Mouse (Mus musculus) T-helper 17 cell (primary cell): ENCODE data around the gene Elf2.
"Not testable (repeated sequence)": the region's sequence is repeated elsewhere in the genome, so short reads cannot be mapped to it uniquely, and the experiment has no call there.

Source experiments
- in situ Hi-C, 2 experiments: fragments of 300-600 bp; cut with MboI, MseI; formaldehyde crosslinking; loops; 1 replicate in 1 of 2; 2 replicates in 1 of 2; pipeline ENCODE4 v1.15.1; 2025; ENCODE audit warnings: high pct_unique_total_duplicates in 2 of 2

Elf2 gene

DNA sequence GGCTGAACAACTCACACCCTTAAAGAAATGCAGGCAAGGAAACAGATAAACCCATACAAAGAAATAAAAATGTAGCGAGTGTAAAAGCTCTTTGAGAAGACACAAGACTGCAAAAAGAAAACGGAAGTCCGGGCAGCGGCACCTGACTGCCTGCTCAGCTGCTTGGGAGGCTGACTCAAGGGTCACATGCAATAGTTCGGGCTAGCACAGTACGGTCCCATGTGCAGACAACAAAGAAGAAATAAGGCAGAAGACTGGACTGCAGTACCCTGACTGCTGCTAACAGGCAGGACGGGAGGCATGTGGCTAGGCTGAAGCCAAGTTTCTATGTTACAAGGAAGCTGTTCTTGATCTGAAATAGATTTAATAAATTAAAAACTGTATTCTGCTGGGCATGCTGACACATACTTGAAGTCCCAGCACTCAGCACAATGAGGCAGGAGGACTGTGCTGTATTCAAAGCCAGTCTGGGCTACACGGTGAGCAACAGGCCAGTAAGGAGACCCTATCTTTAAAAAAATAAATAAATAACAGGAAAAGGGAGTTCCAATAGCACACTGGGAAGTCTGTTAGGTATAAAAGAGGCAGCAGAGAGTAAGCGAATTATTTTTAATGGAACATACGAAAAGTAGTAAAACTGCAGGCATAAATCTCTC lies 7.1 kb downstream of the Elf2 start:
- in situ Hi-C loops = no loop called here

DNA sequence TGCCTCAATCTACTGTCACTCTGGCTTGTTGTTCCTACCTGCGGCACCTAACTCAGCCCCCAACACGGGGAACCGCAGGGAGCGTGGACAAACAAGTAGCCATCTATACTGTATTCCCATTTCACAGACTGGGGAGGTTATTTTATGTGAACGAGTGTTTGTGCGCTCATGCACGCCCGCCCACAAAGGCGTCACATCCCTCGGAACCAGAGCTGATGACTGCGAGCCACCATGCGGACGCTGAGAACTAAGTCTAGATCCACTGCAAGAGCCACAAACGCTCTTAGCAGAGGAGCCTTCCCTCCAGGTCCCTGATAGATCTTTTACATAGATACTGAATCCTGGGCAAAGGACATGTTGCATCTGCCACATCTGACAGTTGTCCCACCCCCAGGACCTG lies 10.4 kb downstream of the Elf2 start:
- in situ Hi-C loops = no loop called here

DNA sequence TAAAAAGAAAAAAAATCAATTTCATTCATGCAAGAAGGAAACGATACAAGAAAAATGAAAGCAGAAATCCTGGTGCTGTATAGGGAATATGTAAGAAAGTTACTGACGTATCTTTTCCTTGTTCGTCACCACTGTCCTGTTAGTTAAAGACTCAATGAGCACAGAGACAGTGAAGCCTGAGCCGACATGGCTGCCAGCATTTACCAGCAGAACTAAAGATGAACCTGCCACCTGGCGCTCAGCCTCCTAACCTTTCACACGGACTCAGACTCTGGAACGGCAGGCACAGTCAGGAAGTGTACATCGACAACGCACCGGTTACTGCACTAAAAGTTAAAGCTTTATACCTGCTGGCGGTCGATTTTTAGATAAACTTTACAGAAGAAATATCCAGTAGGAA lies 11.9 kb downstream of the Elf2 start:
- in situ Hi-C loops = no loop called here

DNA sequence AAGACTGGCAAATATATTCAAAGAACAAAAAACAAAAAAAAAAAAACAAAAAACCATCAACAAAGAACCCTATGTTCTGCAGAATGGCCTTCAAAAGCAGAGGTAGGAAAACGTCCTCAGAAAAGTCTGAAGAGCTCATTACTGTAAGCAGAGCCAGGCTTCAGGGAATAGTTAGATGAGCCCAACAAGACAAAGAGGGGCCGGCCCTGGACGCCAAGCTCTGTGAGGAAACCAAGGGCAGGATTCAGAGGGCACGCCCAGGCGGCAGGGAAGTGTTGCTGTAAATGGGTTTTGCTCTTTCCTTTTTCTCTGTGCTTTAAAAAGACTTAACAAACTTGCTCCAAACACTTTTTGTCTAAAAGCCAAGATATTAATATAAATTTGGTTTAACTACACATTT lies 12.6 kb downstream of the Elf2 start:
- in situ Hi-C loops = no loop called here

DNA sequence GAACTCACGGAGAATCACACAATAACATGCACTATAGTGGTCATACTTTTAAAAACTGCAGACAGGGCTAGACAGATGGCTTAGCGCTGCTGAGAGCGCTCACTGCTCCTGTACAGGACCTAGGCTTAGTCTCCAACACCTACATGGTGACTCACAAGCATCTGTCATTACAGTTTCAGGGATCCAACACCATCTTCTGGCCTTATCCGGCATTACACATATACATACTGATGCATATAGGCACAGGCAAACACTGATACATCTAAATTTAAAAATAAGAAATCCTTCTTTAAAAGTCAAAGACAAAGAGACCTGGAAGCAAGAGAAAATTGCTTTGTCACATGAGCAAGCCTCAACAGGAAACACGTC lies 13.1 kb downstream of the Elf2 start:
- in situ Hi-C loops = no loop called here

DNA sequence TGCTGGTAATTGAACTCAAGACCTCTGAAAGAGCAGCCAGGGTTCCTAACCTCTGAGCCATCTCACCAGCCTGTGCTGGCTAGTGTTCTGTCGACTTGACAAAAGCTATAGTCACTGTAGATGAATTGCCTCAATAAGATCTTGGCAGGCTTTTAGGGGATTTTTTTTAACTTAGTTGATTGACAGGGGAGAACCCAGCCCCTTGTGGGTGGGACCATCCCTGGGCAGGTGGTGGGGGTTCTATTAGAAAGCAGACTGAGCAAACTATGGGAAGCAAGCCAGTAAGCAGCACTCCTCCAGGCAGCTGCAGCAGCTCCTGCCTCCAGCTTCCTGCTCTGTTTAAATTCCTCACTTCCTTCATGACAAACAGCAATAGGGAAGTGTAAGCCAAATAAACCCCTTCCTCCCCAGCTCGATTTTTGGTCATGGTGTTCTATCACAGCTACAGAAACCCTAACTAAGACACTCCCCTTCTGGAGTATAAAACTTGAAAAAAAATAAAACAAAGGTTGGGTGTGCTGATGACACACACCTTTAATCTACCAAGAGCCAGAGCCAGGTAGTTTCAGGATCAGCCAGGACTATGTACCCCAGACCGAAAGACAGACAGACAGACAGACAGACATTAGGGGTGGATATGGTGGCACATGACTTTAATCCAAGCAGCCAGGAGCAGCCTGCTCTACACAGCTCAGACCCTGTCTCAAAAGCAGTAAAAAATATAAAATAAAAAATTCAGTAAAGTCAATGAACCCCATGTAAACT lies 13.6 kb downstream of the Elf2 start:
- in situ Hi-C loops = no loop called here

DNA sequence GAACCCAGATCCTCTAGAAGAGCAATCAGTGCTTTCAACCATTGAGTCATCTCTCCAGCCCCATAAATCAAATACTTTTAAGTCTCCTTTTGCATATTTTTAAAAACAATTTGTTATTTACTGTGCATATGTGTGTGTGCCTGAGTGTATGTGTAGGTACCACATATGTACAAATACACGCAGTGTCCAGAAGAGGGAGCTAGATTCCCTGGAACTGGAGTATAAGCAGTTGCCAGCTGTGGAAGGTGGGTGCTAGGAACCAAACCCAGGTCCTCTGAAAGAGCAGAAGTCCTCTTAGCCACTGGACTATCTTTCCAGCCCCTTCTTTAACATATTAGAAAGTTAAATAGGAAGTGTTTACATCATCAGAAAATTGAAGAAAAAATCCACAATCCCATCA lies 15.0 kb downstream of the Elf2 start:
- in situ Hi-C loops = no loop called here

DNA sequence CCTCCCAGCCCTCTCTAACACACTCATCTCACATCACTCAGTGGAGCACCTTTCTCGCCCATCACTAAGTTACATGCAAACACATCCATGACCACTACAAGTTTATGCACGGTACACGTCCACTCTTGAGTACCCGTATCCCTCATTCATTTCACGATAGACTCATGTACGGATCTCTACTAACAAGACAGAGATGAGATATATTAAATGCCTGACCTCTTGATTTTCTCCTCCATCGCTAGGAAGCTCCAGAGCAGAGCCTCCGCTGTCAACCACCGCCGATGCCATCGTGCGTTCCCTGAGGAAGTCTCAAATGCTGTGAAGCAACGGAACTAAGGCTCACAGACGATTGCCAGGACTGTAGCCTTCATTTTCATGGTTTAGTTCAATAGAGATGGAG lies 17.5 kb downstream of the Elf2 start:
- in situ Hi-C loops = no loop called here

DNA sequence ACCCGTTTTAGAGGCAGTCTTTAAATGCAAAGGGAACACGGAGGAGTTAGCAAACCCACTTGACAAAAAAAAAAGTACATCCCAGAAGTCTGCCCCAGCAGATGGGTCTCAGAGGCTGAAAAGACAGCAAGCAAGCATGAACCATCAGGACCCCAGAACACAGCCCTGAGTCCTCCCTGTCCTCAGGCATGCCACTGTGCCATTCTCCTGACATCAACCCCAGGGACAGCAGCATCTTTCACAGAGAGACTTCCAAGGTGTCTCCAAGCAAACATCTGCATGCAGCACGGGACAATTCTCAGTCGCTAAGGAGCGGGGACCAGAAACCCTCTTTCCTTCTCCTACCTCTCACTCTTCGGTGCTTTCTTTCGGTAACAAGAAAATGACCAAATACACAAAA lies 18.1 kb downstream of the Elf2 start:
- in situ Hi-C loops = no loop called here

DNA sequence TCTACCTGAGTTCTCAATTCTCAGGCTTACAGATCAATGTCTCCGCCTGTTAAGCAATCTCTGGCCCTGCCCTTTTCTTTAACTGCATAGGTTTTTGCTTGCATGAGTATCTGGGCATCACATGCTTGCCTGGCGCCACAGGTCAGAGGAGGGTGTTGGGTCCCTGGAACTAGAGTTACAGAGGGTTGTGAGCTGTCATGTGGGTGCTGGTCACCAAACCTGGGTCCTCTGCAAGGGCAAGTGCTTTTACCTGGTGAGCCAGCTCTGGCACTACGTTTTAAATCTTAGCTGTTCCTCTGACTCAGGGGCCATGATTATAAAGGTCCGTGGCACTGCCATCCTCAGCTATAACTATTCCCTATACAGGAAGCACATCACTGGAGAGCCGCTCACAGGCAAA lies 19.3 kb downstream of the Elf2 start:
- in situ Hi-C loops = no loop called here

DNA sequence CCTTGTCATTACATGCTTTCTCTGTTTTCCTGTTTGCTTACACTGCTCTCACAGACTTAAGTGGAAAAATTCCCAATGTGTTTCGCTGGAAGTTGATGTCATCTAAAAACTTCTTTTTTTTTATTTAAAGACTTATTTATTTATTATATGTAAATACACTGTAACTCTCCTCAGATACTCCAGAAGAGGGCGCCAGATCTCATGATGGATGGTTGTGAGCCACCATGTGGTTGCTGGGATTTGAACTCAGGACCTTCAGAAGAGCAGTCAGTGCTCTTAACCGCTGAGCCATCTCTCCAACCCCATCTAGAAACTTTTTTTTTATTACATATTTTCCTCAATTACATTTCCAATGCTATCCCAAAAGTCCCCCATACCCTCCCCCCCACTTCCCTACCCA lies 22.4 kb downstream of the Elf2 start:
- in situ Hi-C loops = not testable (repeated sequence)

DNA sequence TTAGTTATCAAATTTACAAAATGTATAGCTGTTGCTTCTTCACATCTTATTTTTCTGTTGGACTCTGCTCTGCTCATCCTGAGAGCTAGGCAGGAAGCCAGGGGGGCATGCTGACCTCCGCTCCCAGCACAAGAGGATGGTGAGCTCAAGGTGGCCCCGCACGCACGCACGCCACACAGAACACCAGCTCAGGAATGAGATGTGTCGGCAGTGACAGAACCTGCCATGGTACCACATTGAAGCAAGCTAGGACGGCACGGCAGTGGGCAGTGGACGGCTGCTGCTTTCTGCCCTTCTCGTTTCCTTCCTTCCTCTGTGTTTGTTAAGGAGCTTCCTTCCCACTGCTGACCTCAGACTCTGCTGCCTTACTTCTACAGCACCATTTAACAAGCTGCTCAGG lies 23.6 kb downstream of the Elf2 start:
- in situ Hi-C loops = no loop called here

DNA sequence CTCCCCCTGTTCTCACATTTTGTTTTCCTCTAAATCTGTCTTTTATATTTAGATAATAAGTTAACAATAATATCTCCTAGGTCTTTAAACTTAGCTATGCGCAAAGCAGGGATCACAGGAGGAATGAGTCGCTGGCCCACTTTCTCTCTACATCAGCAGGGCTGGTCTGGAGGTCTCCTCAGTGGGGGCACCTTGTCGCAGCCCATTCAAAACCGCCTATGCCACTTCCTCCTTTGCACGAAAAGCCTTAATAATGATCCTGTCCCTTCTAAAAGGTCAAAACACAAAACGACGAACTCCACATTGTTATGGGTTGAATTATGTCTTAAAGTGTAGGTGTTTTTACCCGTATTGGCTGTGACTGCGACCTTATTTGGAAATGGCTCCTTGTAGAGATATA lies 28.8 kb downstream of the Elf2 start:
- in situ Hi-C loops = no loop called here

DNA sequence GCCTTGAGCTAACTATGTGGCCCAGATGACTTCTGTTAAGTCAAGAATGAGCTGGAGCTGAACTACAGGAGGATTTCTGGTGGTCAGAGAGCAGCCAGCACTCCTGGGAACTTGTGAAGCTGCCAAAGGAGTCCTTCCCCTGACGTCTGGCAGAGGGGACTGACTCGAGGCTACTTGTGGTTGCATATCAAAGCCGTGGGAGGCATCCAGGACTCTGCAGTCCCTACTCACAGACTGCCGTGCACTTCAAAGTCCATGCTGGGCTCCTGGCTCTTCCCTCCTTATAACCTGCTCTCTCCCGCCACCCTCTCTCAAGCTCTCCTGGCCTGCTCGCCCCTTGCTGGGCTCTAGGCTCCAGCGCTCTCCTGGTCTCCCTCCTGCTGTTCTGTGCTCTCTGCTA lies 30.4 kb downstream of the Elf2 start:
- in situ Hi-C loops = no loop called here

DNA sequence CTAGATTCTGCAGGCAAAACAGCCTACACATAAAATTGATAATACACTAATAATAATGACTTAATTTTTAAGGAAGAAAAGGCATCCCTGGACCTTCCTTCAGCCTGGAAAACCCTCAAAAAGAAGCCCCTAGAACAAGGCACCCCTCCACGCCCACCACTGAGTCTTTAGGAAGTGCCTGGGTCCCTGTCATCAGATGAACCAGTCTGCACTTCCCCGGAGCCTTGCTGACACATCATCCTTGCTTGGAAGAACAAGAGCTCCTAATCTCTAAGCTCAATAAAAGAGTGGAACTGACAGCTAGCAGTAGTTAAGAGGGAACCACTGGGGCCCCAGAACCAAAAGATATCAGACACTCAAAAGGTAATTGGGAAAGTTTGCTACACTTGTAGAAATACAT lies 33.8 kb downstream of the Elf2 start:
- in situ Hi-C loops = no loop called here

DNA sequence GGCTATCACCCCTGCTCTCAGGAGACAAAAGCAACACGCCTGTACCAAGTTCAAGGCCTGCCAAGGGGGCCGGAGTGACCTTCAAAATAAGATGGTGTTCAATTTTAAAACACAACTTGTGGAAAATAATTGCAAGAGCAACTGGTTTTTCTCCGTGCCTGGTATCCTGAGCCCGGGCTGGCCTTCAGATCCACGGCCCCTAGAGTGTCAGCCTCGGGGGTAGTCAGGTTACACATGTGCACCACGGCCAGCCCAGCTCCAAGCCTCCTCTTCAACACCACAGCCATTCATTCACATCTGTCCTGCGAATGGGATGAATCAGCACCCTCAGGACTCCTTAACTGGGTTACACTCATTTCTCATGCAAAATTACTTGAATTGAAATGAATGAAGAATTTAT lies 34.5 kb downstream of the Elf2 start:
- in situ Hi-C loops = no loop called here

DNA sequence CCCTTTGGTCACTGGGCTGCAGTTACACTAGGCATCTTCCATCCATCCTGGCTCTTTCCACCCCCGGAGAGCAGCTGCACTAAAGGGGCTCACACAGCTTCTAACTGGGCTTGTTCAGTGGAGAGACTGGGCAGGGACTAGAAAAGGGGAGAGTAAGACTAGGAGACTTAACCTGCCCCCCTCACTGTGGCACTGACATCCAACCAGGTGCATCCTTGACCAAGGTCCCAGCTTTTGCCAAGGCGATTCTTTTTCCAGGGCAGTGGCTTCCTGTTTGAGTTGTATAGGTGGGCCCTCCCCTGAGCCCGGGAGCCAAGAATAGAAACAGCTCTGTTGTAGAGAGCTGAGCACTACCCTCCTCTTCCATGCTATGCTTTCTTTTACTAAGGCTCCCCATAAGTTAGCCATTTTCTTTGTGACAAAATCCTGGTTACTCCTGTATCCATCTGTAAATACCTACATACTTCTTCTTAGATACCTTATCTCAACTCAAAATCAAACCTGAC lies 37.4 kb downstream of the Elf2 start:
- in situ Hi-C loops = no loop called here

DNA sequence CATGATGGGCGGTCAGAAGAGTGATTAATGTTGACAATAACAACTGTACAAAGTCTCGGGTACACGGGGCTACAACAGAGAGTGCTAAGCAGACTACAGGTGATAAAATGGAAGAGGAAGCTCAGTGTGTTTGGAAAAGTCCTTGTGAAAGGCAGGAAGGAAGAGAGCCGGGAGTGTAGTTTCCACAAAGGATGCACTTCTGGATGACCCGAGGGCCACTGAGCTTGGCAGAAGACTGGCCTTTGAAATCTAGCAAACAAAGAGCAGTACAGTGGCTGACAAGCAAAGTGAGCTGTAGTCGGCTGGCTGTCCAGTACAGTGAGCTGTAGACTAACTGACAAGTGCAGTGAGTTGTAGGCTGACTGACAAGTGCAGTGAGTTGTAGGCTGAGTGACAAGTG lies 38.9 kb downstream of the Elf2 start:
- in situ Hi-C loops = no loop called here

DNA sequence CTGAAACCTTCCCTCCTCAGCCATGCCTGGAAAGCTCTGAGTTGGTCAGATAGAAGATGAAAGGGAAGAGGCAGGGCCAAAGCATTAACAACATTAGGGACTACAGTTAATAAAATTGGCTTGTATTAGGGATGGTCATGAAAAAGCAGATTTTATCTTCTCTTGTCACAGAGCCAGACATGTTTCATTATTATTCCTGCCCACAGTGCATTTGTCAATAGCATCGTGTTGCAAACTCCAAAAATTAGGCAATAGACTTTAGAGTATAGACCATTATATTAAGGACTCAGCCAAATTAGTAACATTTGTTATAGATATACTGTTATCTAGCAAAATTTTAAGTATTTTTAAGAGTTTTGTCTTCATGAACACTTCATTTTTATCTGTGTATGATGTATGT lies 43.7 kb downstream of the Elf2 start:
- in situ Hi-C loops = no loop called here

DNA sequence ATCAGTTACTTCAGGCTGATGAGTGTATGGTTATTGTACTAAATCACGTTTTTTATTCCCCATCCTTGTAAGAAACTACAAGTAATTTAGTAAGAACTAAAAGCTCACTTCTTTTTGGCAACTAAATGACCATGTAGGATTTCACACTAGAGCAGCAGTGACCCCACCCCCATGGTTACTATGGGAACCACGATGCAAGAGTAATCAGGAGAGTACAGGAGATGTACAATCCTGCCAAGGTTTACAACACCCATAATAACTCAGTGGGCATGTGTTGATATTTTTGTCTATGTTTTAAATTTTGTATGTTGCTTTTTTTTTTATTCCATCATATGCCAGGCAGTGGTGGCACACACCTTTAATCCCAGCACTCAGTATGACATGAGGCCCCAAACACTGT lies 45.2 kb downstream of the Elf2 start:
- in situ Hi-C loops = no loop called here

DNA sequence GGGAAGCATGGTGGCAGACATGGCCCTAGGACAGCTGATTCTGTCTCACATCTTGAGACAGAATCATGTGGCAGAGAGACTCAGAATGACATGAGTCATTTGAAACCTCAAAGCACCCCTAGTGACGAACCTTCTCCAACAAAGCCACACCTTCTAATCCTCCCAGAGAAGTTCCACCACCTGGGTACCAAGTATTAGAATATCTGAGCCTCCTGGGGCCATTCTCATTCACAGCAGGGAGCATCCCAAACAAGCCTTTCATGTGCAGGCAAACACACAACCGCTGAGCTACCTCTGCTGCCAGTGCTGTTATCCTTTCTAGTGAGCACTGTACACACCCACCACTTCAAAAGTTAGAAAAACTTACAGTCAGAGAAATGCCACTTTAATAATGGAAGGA lies 46.2 kb downstream of the Elf2 start:
- in situ Hi-C loops = no loop called here

DNA sequence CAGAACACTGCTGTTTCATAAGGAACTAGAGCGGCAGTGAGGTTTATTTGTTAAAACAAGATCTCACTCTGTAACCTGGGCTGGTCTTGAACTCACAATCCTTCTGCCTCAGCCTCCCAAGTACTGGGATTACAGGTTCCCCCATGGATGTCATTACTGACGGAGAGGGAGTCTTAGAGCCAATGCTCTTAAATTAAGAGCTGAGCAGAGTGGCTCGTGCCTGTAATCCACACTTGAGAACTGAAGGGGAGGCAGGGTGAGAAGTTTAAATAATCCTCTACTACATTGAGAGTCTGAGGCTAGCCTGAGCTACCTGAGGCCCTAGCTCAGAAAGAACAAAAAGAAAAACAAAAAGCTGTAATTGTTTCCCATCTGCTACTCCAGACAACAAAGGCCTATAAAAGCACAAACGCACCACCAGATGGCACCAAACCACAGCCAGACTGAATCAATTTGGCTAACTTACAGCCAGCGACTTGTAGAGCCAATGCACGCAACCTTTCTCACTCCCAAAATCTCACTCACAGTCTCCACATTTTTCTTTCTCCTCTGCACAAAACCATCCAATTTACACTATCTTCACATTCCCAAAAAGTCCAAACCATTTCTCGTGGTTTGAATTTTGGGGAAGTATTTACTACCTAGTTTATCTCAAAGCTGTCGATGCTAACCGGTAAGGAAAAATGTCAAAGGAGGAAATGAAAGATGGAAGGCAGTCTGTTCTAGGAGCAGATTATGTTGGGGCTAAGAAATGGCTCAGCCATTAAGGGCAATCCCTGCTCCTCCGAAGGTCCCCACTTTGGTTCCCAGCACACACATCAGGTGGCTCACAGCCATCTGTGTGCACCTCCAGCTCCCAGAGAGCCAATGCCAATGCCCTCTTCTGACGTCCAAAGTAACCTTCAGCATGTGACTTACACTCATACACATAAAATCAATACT lies 51.3 kb downstream of the Elf2 start:
- in situ Hi-C loops = loop anchor here (5.0 kb wide), 2 partner anchors 63 to 73 kb away; no protein-coding TSS in a partner anchor
